Mouse (Mus musculus): ENCODE data around the gene Gm3893. TPM values are rescaled to one million over a fixed set of nuclear protein-coding genes. Genes with fewer than 3 reads are reported as not detected.
"Not testable (repeated sequence)": the region's sequence is repeated elsewhere in the genome, so short reads cannot be mapped to it uniquely, and the experiment has no call there.

Gene Gm3893
- not detected for polyA plus RNA-seq (2012; fragmentation: generic; extraction: Trizol)
- long read RNA-seq, experiment 1, result 0 reads
- long read RNA-seq, experiment 2, result 0 reads

GRCm38 (mm10) chr4:42090907-42091306, at the start of gene Gm3893:
Gene Gm3893, plus strand, starts transcription at chr4:42091207.
- H3K27me3 ChIP-seq (ENCODE audit: control insufficient read depth, insufficient read depth, insufficient read length); H3K79me2 ChIP-seq (ENCODE audit: control insufficient read depth, insufficient read depth); H3ac ChIP-seq (ENCODE audit: control insufficient read depth, insufficient read length, low read depth); H3K79me3 ChIP-seq (ENCODE audit: low read depth); H3K36me3 ChIP-seq (ENCODE audit: control insufficient read depth, insufficient read depth); H3K4me3 ChIP-seq (ENCODE audit: insufficient read depth, poor library complexity, severe bottlenecking): not testable (repeated sequence)

GRCm38 (mm10) chr4:42114517-42114916, 23.5 kb downstream of the Gm3893 start, which contains the start of gene Gm13304:
Gene Gm13304, plus strand, starts transcription at chr4:42114817.
- not testable (repeated sequence) for H3K79me3 ChIP-seq (ENCODE audit: low read depth); H3ac ChIP-seq (ENCODE audit: control insufficient read depth, insufficient read length, low read depth); H3K27me3 ChIP-seq (ENCODE audit: control insufficient read depth, insufficient read depth, insufficient read length); H3K79me2 ChIP-seq (ENCODE audit: control insufficient read depth, insufficient read depth); H3K4me3 ChIP-seq (ENCODE audit: insufficient read depth, poor library complexity, severe bottlenecking); H3K36me3 ChIP-seq (ENCODE audit: control insufficient read depth, insufficient read depth)

Other genes with a start within 250 kb of the Gm3893 start
- gene Gm21541, start 187.6 kb upstream of the Gm3893 start, polyA plus RNA-seq (2012; fragmentation: generic; extraction: Trizol), result not detected
- not detected for gene Gm20878, start 149.6 kb upstream of the Gm3893 start, polyA plus RNA-seq (2012; fragmentation: generic; extraction: Trizol)
- gene Fam205a4, start 125.1 kb upstream of the Gm3893 start, polyA plus RNA-seq (2012; fragmentation: generic; extraction: Trizol), result not detected
- not detected for gene Gm21093, start 56.5 kb upstream of the Gm3893 start, polyA plus RNA-seq (2012; fragmentation: generic; extraction: Trizol)
- gene Gm13304, start 23.6 kb downstream of the Gm3893 start, polyA plus RNA-seq (2012; fragmentation: generic; extraction: Trizol), result not detected
- not detected for gene Gm13306, start 62.2 kb downstream of the Gm3893 start, polyA plus RNA-seq (2012; fragmentation: generic; extraction: Trizol)
- not detected for gene Gm13305, start 77.4 kb downstream of the Gm3893 start, polyA plus RNA-seq (2012; fragmentation: generic; extraction: Trizol)
- gene Gm10600, start 149.4 kb downstream of the Gm3893 start, polyA plus RNA-seq (2012; fragmentation: generic; extraction: Trizol), result not detected
- gene Ccl21b, start 164.6 kb downstream of the Gm3893 start, polyA plus RNA-seq (2012; fragmentation: generic; extraction: Trizol), result not detected
- gene Gm21953, start 203.1 kb downstream of the Gm3893 start, polyA plus RNA-seq (2012; fragmentation: generic; extraction: Trizol), result not detected
- gene Fam205a3, start 227.1 kb downstream of the Gm3893 start, polyA plus RNA-seq (2012; fragmentation: generic; extraction: Trizol), result not detected

Data from C2C12 (cell line).